Mouse (Mus musculus) G1E (cell line): ENCODE data around the gene Smim26. TPM values are rescaled to one million over a fixed set of nuclear protein-coding genes. Genes with fewer than 3 reads are reported as not detected.
"Not testable (repeated sequence)": the region's sequence is repeated elsewhere in the genome, so short reads cannot be mapped to it uniquely, and the experiment has no call there.

Experiments used
- ATAC-seq: 2 replicates; pipeline ENCODE4 v1.8.0; 2016; ENCODE audit warnings: mild to moderate bottlenecking; ENCODE audit not compliant: insufficient number of reproducible peaks, poor library complexity, low FRiP score, severe bottlenecking; ENCODE audit errors: extremely low read depth
- DNase-seq: peaks from one replicate; pipeline ENCODE4 v3.0.0; 2012; ENCODE audit warnings: low spot score
- H3K27me3 ChIP-seq: 2 replicates; pipeline ENCODE4 v1.6.1; 2012; ENCODE audit warnings: mild to moderate bottlenecking, low read length, inconsistent platforms; ENCODE audit not compliant: insufficient read depth
- H3K36me3 ChIP-seq: replicated peaks from 2 replicates; pipeline ENCODE3; 2012; ENCODE audit warnings: mild to moderate bottlenecking, inconsistent platforms
- H3K4me1 ChIP-seq: 2 replicates; pipeline ENCODE4 v1.6.1; 2012; ENCODE audit warnings: low read depth, low read length, inconsistent platforms, mixed read lengths; ENCODE audit not compliant: insufficient read depth
- H3K4me3 ChIP-seq: 2 replicates; pipeline ENCODE4 v1.5.1; 2012; ENCODE audit warnings: low read depth, mild to moderate bottlenecking, inconsistent platforms, low read length, moderate library complexity, mixed read lengths
- H3K9me3 ChIP-seq: replicated peaks from 2 replicates; pipeline ENCODE4 v1.6.1; 2012; ENCODE audit warnings: inconsistent platforms
- CTCF ChIP-seq: IDR thresholded peaks from 2 replicates; pipeline ENCODE4 v1.5.1; 2012; ENCODE audit warnings: low read depth, low read length, inconsistent platforms, mixed read lengths
- GATA1 ChIP-seq: IDR thresholded peaks from 2 replicates; pipeline ENCODE4 v1.6.1; 2012; ENCODE audit warnings: borderline replicate concordance, low read length, inconsistent platforms, mixed read lengths
- GATA2 ChIP-seq: IDR thresholded peaks from 2 replicates; pipeline ENCODE4 v1.6.1; 2012; ENCODE audit warnings: low read depth, low read length, inconsistent platforms, borderline replicate concordance
- POLR2AphosphoS5 ChIP-seq: IDR thresholded peaks from 2 replicates; pipeline ENCODE4 v1.6.1; 2012; ENCODE audit warnings: low read depth, low read length, inconsistent platforms; ENCODE audit not compliant: insufficient replicate concordance
- TAL1 ChIP-seq: conservative IDR thresholded peaks from 2 replicates; pipeline ENCODE4 v1.6.1; 2012; ENCODE audit warnings: low read depth, low read length, inconsistent platforms, mixed read lengths
- polyA plus RNA-seq: library from polyadenylated mRNA; stranded (reverse); fragments of >175 nt; gene quantifications from 2 replicates; pipeline ENCODE4 v1.2.3, GENCODE M21; 2012
- total RNA-seq, 2 experiments: library from RNA; stranded (forward) in 1 of 2; stranded (reverse) in 1 of 2; fragments of 200-1000 nt in 1 of 2; fragments of >200 nt in 1 of 2; fragmentation: Nextera tagmentation in 1 of 2; gene quantifications; 2 replicates each; pipeline ENCODE4 v1.2.3; 2014 to 2017

Smim26 gene
- total and polyA plus RNA-seq, 3 experiments: 1.3 to 22.9 (median 13.8) TPM

GRCm38 (mm10) chr2:144553905-144554304 is 39.9 kb upstream of the Smim26 start:
- Histone ChIP-seq H3K36me3 (peaks cover 4% of the 10 kb centered on the region), H3K4me3 (no peak overlapping the region), H3K4me1 (peaks cover 15% of the 10 kb centered on the region; the same call in 1 of the 2 replicates), H3K9me3 (no peaks in the 10 kb centered on the region), H3K27me3 (no peaks in the 10 kb centered on the region)
- no peak for DNase-seq
- no peak for ATAC-seq
- TF ChIP-seq GATA1 (no peak), GATA2 (no peak), TAL1 (no peak), POLR2AphosphoS5 (no peak), CTCF (no peak)

DNA sequence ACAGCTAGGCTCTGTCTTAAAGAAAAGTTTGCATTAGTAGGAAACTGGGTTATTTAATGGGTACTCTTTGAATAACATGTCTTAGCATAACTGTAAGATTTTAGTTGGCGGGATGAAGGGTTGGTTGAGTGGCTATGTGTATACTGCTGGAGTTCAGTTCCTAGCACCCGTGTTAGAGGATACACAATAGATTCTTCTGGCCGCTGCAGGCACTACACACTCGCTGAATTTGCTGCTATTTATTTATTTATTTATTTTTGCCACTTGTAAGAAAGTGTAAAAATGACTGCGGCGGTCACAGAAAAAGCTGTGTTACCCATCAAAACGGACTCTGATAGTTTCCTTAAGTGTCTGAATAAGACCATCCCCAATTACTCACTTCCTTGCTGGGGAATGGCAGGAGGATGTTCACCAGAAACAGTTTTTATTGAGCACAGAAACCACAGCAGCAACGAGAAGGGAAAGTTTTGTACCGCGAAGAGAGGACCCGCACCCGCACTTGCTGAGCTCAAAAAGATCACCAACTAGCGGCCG is 38.5 kb upstream of the Smim26 start:
- TF ChIP-seq POLR2AphosphoS5: no peak
- no peak for TF ChIP-seq TAL1
- no peak for TF ChIP-seq GATA1
- TF ChIP-seq GATA2: no peak
- TF ChIP-seq CTCF: no peak
- Histone ChIP-seq H3K4me1 (peaks cover 15% of the 10 kb centered on the region; the same call in 1 of the 2 replicates), H3K9me3 (no peaks in the 10 kb centered on the region), H3K4me3 (peak overlapping the region; percentile 79), H3K27me3 (no peaks in the 10 kb centered on the region), H3K36me3 (peaks cover 16% of the 10 kb centered on the region)
- DNase-seq: no peak
- peak; percentile 10; the same call in 1 of the 2 replicates for ATAC-seq

DNA sequence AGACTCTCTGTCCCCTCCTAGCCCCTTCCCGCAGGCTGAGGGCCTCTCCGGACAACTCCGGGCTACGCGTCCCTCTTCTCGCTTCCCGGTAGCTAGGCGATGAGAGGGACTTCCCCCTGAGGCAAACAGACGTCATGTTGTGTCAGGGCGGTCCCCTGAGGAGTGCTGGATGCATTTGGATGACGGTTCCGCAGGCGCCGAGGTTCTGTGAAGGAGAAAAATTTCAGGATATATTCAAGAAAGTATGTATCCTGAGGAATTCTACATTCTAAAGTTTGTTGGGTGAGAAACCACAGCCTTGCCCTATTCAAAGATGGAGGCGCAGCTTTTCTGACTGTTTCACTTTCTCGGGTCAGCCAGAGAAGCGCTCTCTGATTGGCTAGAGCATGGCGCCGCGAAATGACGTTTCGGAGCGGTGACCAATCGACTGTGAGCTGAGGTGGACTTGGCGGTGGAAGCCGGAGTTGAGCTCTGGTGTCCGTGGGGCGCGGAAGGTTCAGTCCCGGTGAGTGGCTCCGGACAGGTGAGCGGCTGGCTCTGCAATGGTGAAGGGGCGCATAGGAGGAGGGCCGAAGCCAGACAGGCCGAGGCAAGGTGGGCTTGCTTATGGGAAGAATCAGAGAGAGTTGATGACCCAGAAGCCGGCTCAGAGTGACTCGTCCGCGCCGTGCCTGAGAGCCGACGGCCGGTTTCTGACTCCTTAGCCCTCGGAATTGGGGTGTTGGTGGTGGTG is 37.9 kb upstream of the Smim26 start, which contains the start of gene Sec23b:
Gene Sec23b, plus strand, starts transcription at position 410 of the 733 bp plus-strand sequence.
- TF ChIP-seq TAL1: no peak
- no peak for TF ChIP-seq CTCF
- no peak for TF ChIP-seq GATA1
- H3K4me1 ChIP-seq: peaks cover 15% of the 10 kb centered on the region; the same call in 1 of the 2 replicates
- H3K27me3 ChIP-seq: no peaks in the 10 kb centered on the region
- H3K4me3 ChIP-seq: peak within 1 kb of the TSS; percentile 79
- H3K36me3 ChIP-seq: peaks cover 16% of the 10 kb centered on the region
- DNase-seq (peak; percentile 91), ATAC-seq (peak; percentile 96)
- H3K9me3 ChIP-seq: no peaks in the 10 kb centered on the region

GRCm38 (mm10) chr2:144588723-144589122 is 5.1 kb upstream of the Smim26 start:
- no peak for ATAC-seq
- TF ChIP-seq GATA2 (no peak), GATA1 (no peak), TAL1 (no peak), CTCF (peak; percentile 30; the same call in 1 of the 2 replicates)

DNA sequence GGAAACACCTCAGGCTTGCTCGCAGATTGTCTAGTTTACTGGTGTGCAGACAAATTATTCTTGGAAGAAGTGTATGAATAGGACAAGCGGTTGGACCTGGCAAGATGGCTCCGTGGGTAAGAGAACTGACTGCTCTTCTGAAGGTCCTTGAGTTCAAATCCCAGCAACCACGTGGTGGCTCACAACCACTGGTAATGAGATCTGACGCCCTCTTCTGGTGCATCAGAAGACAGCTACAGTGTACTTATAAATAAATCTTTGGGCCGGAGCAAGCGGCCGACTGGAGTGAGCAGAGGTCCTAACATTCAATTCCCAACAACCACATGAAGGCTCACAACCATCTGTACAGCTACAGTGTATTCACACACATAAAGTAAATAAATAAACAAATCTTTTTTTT is 818 bp upstream of the Smim26 start:
- H3K4me1 ChIP-seq, H3K9me3 ChIP-seq, H3K27me3 ChIP-seq, DNase-seq, ATAC-seq, H3K4me3 ChIP-seq: not testable (repeated sequence)
- H3K36me3 ChIP-seq: peaks cover 40% of the 10 kb centered on the region

More at GRCm38 (mm10) chr2:144588723-144589122, 5.1 kb upstream of the Smim26 start:
- peaks cover 2% of the 10 kb centered on the region; the same call in 1 of the 2 replicates for H3K4me1 ChIP-seq
- H3K4me3 ChIP-seq: no peak overlapping the region
- H3K9me3 ChIP-seq: no peaks in the 10 kb centered on the region
- no peaks in the 10 kb centered on the region for H3K27me3 ChIP-seq
- DNase-seq: no peak
- peaks cover 70% of the 10 kb centered on the region for H3K36me3 ChIP-seq

DNA sequence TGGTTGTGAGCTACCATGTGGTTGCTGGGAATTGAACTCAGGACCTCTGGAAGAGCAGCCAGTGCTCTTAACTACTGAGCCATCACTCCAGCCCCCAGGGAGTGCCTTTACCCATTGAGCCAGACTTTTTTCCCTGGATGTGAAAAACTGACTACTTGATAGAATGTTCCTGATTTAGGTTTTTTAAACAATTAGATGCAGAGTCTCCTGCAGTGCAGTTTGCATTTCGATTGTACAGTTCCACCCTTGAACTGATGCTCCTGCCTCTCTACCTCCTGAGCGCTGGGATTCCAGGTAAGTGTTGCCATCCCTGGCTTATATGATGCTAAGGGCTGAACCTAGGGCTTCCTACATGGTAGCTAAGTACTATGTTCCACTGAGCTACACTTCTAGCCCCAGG is 4.2 kb downstream of the Smim26 start:
- ATAC-seq (no peak), DNase-seq (no peak)
- peaks cover 20% of the 10 kb centered on the region for H3K36me3 ChIP-seq
- no peaks in the 10 kb centered on the region for H3K27me3 ChIP-seq
- no peaks in the 10 kb centered on the region for H3K9me3 ChIP-seq
- peaks cover 18% of the 10 kb centered on the region for H3K4me1 ChIP-seq
- no peak for TF ChIP-seq CTCF
- no peak for TF ChIP-seq GATA2
- TF ChIP-seq GATA1: no peak
- no peak for TF ChIP-seq TAL1
- TF ChIP-seq POLR2AphosphoS5: no peak
- no peak overlapping the region for H3K4me3 ChIP-seq
